Mouse (Mus musculus): Measurements from ENCODE around the gene Cks2. TPM values are rescaled to one million over a fixed set of nuclear protein-coding genes. Genes with fewer than 3 reads are reported as not detected.
A peak's percentile ranks its signal among the peaks of the same experiment; 100 is the strongest.

Gene Cks2
- polyA plus RNA-seq, 1 experiment from 2014 or later: 370 TPM

- Histone ChIP-seq H3K9me3 (ENCODE audit: low read length) (no peaks in the 10 kb centered on the region), H3K36me3 (ENCODE audit: insufficient read depth, low read length) (no peaks in the 10 kb centered on the region), H3K9ac (replicated peaks; ENCODE audit: low read length) (no peak overlapping the region), H3K4me3 (ENCODE audit: low read length) (no peak overlapping the region), H3K27ac (ENCODE audit: low read length) (no peak overlapping the region), H3K4me2 (replicated peaks; ENCODE audit: low read depth, low read length) (no peak overlapping the region), H3K4me1 (ENCODE audit: insufficient read depth, low read length) (peaks cover 4% of the 10 kb centered on the region; the same call in 1 of the 2 replicates), H3K27me3 (ENCODE audit: insufficient read depth, low read length) (no peaks in the 10 kb centered on the region)
- ATAC-seq (ENCODE audit: low FRiP score, low TSS enrichment): no peak
- WGBS: 71% methylated on average over 5 of the region's 5 CpGs
Measured at GRCm38 (mm10) chr13:51611500-51611899, 33.5 kb upstream of the Cks2 start.

GRCm38 (mm10) chr13:51615815-51616214, 29.2 kb upstream of the Cks2 start:
- H3K36me3 ChIP-seq (ENCODE audit: insufficient read depth, low read length): no peaks in the 10 kb centered on the region
- no peaks in the 10 kb centered on the region for H3K9me3 ChIP-seq (ENCODE audit: low read length)
- H3K27ac ChIP-seq (ENCODE audit: low read length): no peak overlapping the region
- H3K9ac ChIP-seq (replicated peaks; ENCODE audit: low read length): no peak overlapping the region
- H3K4me3 ChIP-seq (ENCODE audit: low read length): no peak overlapping the region
- WGBS: 64% methylated on average over 10 of the region's 10 CpGs
- H3K4me2 ChIP-seq (replicated peaks; ENCODE audit: low read depth, low read length): no peak overlapping the region
- peaks cover 13% of the 10 kb centered on the region; the same call in 1 of the 2 replicates for H3K4me1 ChIP-seq (ENCODE audit: insufficient read depth, low read length)
- no peak for ATAC-seq (ENCODE audit: low FRiP score, low TSS enrichment)
- no peaks in the 10 kb centered on the region for H3K27me3 ChIP-seq (ENCODE audit: insufficient read depth, low read length)

GRCm38 (mm10) chr13:51616417-51617044, 28.5 kb upstream of the Cks2 start:
- Histone ChIP-seq H3K4me2 (replicated peaks; ENCODE audit: low read depth, low read length) (no peak overlapping the region), H3K4me1 (ENCODE audit: insufficient read depth, low read length) (peaks cover 9% of the 10 kb centered on the region; the same call in 1 of the 2 replicates), H3K9ac (replicated peaks; ENCODE audit: low read length) (no peak overlapping the region), H3K27me3 (ENCODE audit: insufficient read depth, low read length) (no peaks in the 10 kb centered on the region), H3K4me3 (ENCODE audit: low read length) (no peak overlapping the region), H3K9me3 (ENCODE audit: low read length) (no peaks in the 10 kb centered on the region), H3K36me3 (ENCODE audit: insufficient read depth, low read length) (no peaks in the 10 kb centered on the region), H3K27ac (ENCODE audit: low read length) (no peak overlapping the region)
- 16% methylated on average over 12 of the region's 12 CpGs for WGBS
- peak; percentile 54; the same call in 1 of the 2 replicates for ATAC-seq (ENCODE audit: low FRiP score, low TSS enrichment)

- H3K4me1 ChIP-seq (ENCODE audit: insufficient read depth, low read length): peaks cover 9% of the 10 kb centered on the region; the same call in 1 of the 2 replicates
- no peaks in the 10 kb centered on the region for H3K9me3 ChIP-seq (ENCODE audit: low read length)
- no peak overlapping the region for H3K27ac ChIP-seq (ENCODE audit: low read length)
- ATAC-seq (ENCODE audit: low FRiP score, low TSS enrichment): no peak
- H3K9ac ChIP-seq (replicated peaks; ENCODE audit: low read length): no peak overlapping the region
- 46% methylated on average over 1 of the region's 1 CpGs for WGBS
- no peak overlapping the region for H3K4me2 ChIP-seq (replicated peaks; ENCODE audit: low read depth, low read length)
- H3K4me3 ChIP-seq (ENCODE audit: low read length): no peak overlapping the region
- H3K36me3 ChIP-seq (ENCODE audit: insufficient read depth, low read length): no peaks in the 10 kb centered on the region
- no peaks in the 10 kb centered on the region for H3K27me3 ChIP-seq (ENCODE audit: insufficient read depth, low read length)
Measured at GRCm38 (mm10) chr13:51617306-51617705, 27.7 kb upstream of the Cks2 start.

- Histone ChIP-seq H3K27ac (ENCODE audit: low read length) (no peak overlapping the region), H3K36me3 (ENCODE audit: insufficient read depth, low read length) (no peaks in the 10 kb centered on the region), H3K9ac (replicated peaks; ENCODE audit: low read length) (0 out of 2 replicates have a peak overlapping the region, but pooled peaks have one; percentile 4), H3K27me3 (ENCODE audit: insufficient read depth, low read length) (no peaks in the 10 kb centered on the region), H3K9me3 (ENCODE audit: low read length) (no peaks in the 10 kb centered on the region), H3K4me1 (ENCODE audit: insufficient read depth, low read length) (peaks cover 9% of the 10 kb centered on the region; the same call in 1 of the 2 replicates), H3K4me2 (replicated peaks; ENCODE audit: low read depth, low read length) (no peak overlapping the region), H3K4me3 (ENCODE audit: low read length) (no peak overlapping the region)
- peak; percentile 51; the same call in 1 of the 2 replicates for ATAC-seq (ENCODE audit: low FRiP score, low TSS enrichment)
- 17% methylated on average over 6 of the region's 6 CpGs for WGBS
Measured at GRCm38 (mm10) chr13:51617861-51618260, 27.2 kb upstream of the Cks2 start.

- H3K27me3 ChIP-seq (ENCODE audit: insufficient read depth, low read length): no peaks in the 10 kb centered on the region
- no peaks in the 10 kb centered on the region for H3K9me3 ChIP-seq (ENCODE audit: low read length)
- no peak overlapping the region for H3K4me2 ChIP-seq (replicated peaks; ENCODE audit: low read depth, low read length)
- H3K36me3 ChIP-seq (ENCODE audit: insufficient read depth, low read length): no peaks in the 10 kb centered on the region
- H3K9ac ChIP-seq (replicated peaks; ENCODE audit: low read length): no peak overlapping the region
- no peak overlapping the region for H3K4me3 ChIP-seq (ENCODE audit: low read length)
- H3K4me1 ChIP-seq (ENCODE audit: insufficient read depth, low read length): peaks cover 9% of the 10 kb centered on the region; the same call in 1 of the 2 replicates
- no peak overlapping the region for H3K27ac ChIP-seq (ENCODE audit: low read length)
- 26% methylated on average over 9 of the region's 9 CpGs for WGBS
- ATAC-seq (ENCODE audit: low FRiP score, low TSS enrichment): no peak
Measured at GRCm38 (mm10) chr13:51618602-51619001, 26.4 kb upstream of the Cks2 start.

GRCm38 (mm10) chr13:51622626-51623025, 22.4 kb upstream of the Cks2 start:
- Histone ChIP-seq H3K27me3 (ENCODE audit: insufficient read depth, low read length) (no peaks in the 10 kb centered on the region), H3K4me1 (ENCODE audit: insufficient read depth, low read length) (peaks cover 7% of the 10 kb centered on the region; the same call in 1 of the 2 replicates)
- 95% methylated on average over 5 of the region's 5 CpGs for WGBS

GRCm38 (mm10) chr13:51623678-51624077, 21.4 kb upstream of the Cks2 start:
- Histone ChIP-seq H3K4me1 (ENCODE audit: insufficient read depth, low read length) (no peaks in the 10 kb centered on the region), H3K9ac (replicated peaks; ENCODE audit: low read length) (no peak overlapping the region), H3K4me2 (replicated peaks; ENCODE audit: low read depth, low read length) (no peak overlapping the region), H3K27me3 (ENCODE audit: insufficient read depth, low read length) (no peaks in the 10 kb centered on the region), H3K27ac (ENCODE audit: low read length) (no peak overlapping the region), H3K4me3 (ENCODE audit: low read length) (no peak overlapping the region), H3K36me3 (ENCODE audit: insufficient read depth, low read length) (no peaks in the 10 kb centered on the region), H3K9me3 (ENCODE audit: low read length) (no peaks in the 10 kb centered on the region)
- 79% methylated on average over 2 of the region's 2 CpGs for WGBS
- no peak for ATAC-seq (ENCODE audit: low FRiP score, low TSS enrichment)

More at GRCm38 (mm10) chr13:51622626-51623025, 22.4 kb upstream of the Cks2 start:
- Histone ChIP-seq H3K9me3 (ENCODE audit: low read length) (no peaks in the 10 kb centered on the region), H3K36me3 (ENCODE audit: insufficient read depth, low read length) (no peaks in the 10 kb centered on the region), H3K9ac (replicated peaks; ENCODE audit: low read length) (no peak overlapping the region), H3K4me3 (ENCODE audit: low read length) (no peak overlapping the region), H3K4me2 (replicated peaks; ENCODE audit: low read depth, low read length) (no peak overlapping the region), H3K27ac (ENCODE audit: low read length) (no peak overlapping the region)
- ATAC-seq (ENCODE audit: low FRiP score, low TSS enrichment): no peak

GRCm38 (mm10) chr13:51628273-51628848, 16.7 kb upstream of the Cks2 start:
- no peaks in the 10 kb centered on the region for H3K36me3 ChIP-seq (ENCODE audit: insufficient read depth, low read length)
- peak; percentile 49; the same call in 1 of the 2 replicates for ATAC-seq (ENCODE audit: low FRiP score, low TSS enrichment)
- no peaks in the 10 kb centered on the region for H3K27me3 ChIP-seq (ENCODE audit: insufficient read depth, low read length)
- no peak overlapping the region for H3K9ac ChIP-seq (replicated peaks; ENCODE audit: low read length)
- no peak overlapping the region for H3K4me3 ChIP-seq (ENCODE audit: low read length)
- H3K4me1 ChIP-seq (ENCODE audit: insufficient read depth, low read length): no peaks in the 10 kb centered on the region
- no peak overlapping the region for H3K4me2 ChIP-seq (replicated peaks; ENCODE audit: low read depth, low read length)
- 38% methylated on average over 6 of the region's 6 CpGs for WGBS
- no peaks in the 10 kb centered on the region for H3K9me3 ChIP-seq (ENCODE audit: low read length)
- H3K27ac ChIP-seq (ENCODE audit: low read length): no peak overlapping the region; the same call in 1 of the 2 replicates

- ATAC-seq (ENCODE audit: low FRiP score, low TSS enrichment): no peak
- Histone ChIP-seq H3K27ac (ENCODE audit: low read length) (no peak overlapping the region), H3K4me3 (ENCODE audit: low read length) (no peak overlapping the region), H3K9me3 (ENCODE audit: low read length) (no peaks in the 10 kb centered on the region), H3K4me2 (replicated peaks; ENCODE audit: low read depth, low read length) (no peak overlapping the region), H3K36me3 (ENCODE audit: insufficient read depth, low read length) (no peaks in the 10 kb centered on the region), H3K27me3 (ENCODE audit: insufficient read depth, low read length) (no peaks in the 10 kb centered on the region), H3K4me1 (ENCODE audit: insufficient read depth, low read length) (no peaks in the 10 kb centered on the region), H3K9ac (replicated peaks; ENCODE audit: low read length) (no peak overlapping the region)
- WGBS: 72% methylated on average over 15 of the region's 15 CpGs
Measured at GRCm38 (mm10) chr13:51631354-51631992, 13.6 kb upstream of the Cks2 start.
